Mouse (Mus musculus): ENCODE measurements at regions not wholly inside any gene's neighbourhood (a gene's known extent, or its start where the extent isn't known, plus 50 kb on each side); places are given as distances from the start of the nearest gene placed in this dataset.

- Histone ChIP-seq H3K4me1 (ENCODE audit: control insufficient read depth, insufficient read depth, low read length) (no peaks in the 10 kb centered on the region), H3K4me3 (ENCODE audit: insufficient read depth, low read length) (no peak overlapping the region), H3K27ac (ENCODE audit: insufficient read depth, low read length) (no peak overlapping the region)
- no peak for TF ChIP-seq POLR2A (IDR thresholded peaks at IDR 0.05; ENCODE audit: extremely low read depth, insufficient read depth, low read length)
- TF ChIP-seq CTCF (IDR thresholded peaks at IDR 0.05; ENCODE audit: extremely low read depth, insufficient read depth, low read length): no peak
Observed at GRCm38 (mm10) chr2:84217116-84217515, 208.1 kb downstream of the Calcrl start.

- TF ChIP-seq POLR2A (IDR thresholded peaks at IDR 0.05; ENCODE audit: extremely low read depth, insufficient read depth, low read length): no peak
- TF ChIP-seq CTCF (IDR thresholded peaks at IDR 0.05; ENCODE audit: extremely low read depth, insufficient read depth, low read length): no peak
- no peaks in the 10 kb centered on the region for H3K4me1 ChIP-seq (ENCODE audit: control insufficient read depth, insufficient read depth, low read length)
Observed at GRCm38 (mm10) chr2:84222049-84222448, 203.2 kb downstream of the Calcrl start.

GRCm38 (mm10) chr2:84229777-84230176 is 195.4 kb downstream of the Calcrl start:
- no peak for TF ChIP-seq CTCF (IDR thresholded peaks at IDR 0.05; ENCODE audit: extremely low read depth, insufficient read depth, low read length)
- no peak for TF ChIP-seq POLR2A (IDR thresholded peaks at IDR 0.05; ENCODE audit: extremely low read depth, insufficient read depth, low read length)
- Histone ChIP-seq H3K27ac (ENCODE audit: insufficient read depth, low read length) (no peak overlapping the region), H3K4me1 (ENCODE audit: control insufficient read depth, insufficient read depth, low read length) (no peaks in the 10 kb centered on the region), H3K4me3 (ENCODE audit: insufficient read depth, low read length) (no peak overlapping the region)

More at GRCm38 (mm10) chr2:84222049-84222448, 203.2 kb downstream of the Calcrl start:
- no peak overlapping the region for H3K4me3 ChIP-seq (ENCODE audit: insufficient read depth, low read length)
- H3K27ac ChIP-seq (ENCODE audit: insufficient read depth, low read length): no peak overlapping the region

GRCm38 (mm10) chr2:84235641-84236040 is 189.6 kb downstream of the Calcrl start:
- no peak for TF ChIP-seq POLR2A (IDR thresholded peaks at IDR 0.05; ENCODE audit: extremely low read depth, insufficient read depth, low read length)
- no peak for TF ChIP-seq CTCF (IDR thresholded peaks at IDR 0.05; ENCODE audit: extremely low read depth, insufficient read depth, low read length)
- Histone ChIP-seq H3K4me3 (ENCODE audit: insufficient read depth, low read length) (no peak overlapping the region), H3K4me1 (ENCODE audit: control insufficient read depth, insufficient read depth, low read length) (no peaks in the 10 kb centered on the region), H3K27ac (ENCODE audit: insufficient read depth, low read length) (no peak overlapping the region)

- H3K4me1 ChIP-seq (ENCODE audit: control insufficient read depth, insufficient read depth, low read length): no peaks in the 10 kb centered on the region
- H3K4me3 ChIP-seq (ENCODE audit: insufficient read depth, low read length): no peak overlapping the region
- H3K27ac ChIP-seq (ENCODE audit: insufficient read depth, low read length): no peak overlapping the region
- no peak for TF ChIP-seq POLR2A (IDR thresholded peaks at IDR 0.05; ENCODE audit: extremely low read depth, insufficient read depth, low read length)
- TF ChIP-seq CTCF (IDR thresholded peaks at IDR 0.05; ENCODE audit: extremely low read depth, insufficient read depth, low read length): no peak
Observed at GRCm38 (mm10) chr2:84241244-84241643, 184.0 kb downstream of the Calcrl start.

GRCm38 (mm10) chr2:84241986-84242385 is 183.2 kb downstream of the Calcrl start:
- Histone ChIP-seq H3K4me3 (ENCODE audit: insufficient read depth, low read length) (no peak overlapping the region), H3K4me1 (ENCODE audit: control insufficient read depth, insufficient read depth, low read length) (no peaks in the 10 kb centered on the region), H3K27ac (ENCODE audit: insufficient read depth, low read length) (no peak overlapping the region)
- no peak for TF ChIP-seq POLR2A (IDR thresholded peaks at IDR 0.05; ENCODE audit: extremely low read depth, insufficient read depth, low read length)
- no peak for TF ChIP-seq CTCF (IDR thresholded peaks at IDR 0.05; ENCODE audit: extremely low read depth, insufficient read depth, low read length)

GRCm38 (mm10) chr2:84245900-84246299 is 179.3 kb downstream of the Calcrl start:
- TF ChIP-seq POLR2A (IDR thresholded peaks at IDR 0.05; ENCODE audit: extremely low read depth, insufficient read depth, low read length) (no peak), CTCF (IDR thresholded peaks at IDR 0.05; ENCODE audit: extremely low read depth, insufficient read depth, low read length) (no peak)
- Histone ChIP-seq H3K27ac (ENCODE audit: insufficient read depth, low read length) (no peak overlapping the region), H3K4me1 (ENCODE audit: control insufficient read depth, insufficient read depth, low read length) (no peaks in the 10 kb centered on the region), H3K4me3 (ENCODE audit: insufficient read depth, low read length) (no peak overlapping the region)

- no peak overlapping the region for H3K27ac ChIP-seq (ENCODE audit: insufficient read depth, low read length)
- TF ChIP-seq CTCF (IDR thresholded peaks at IDR 0.05; ENCODE audit: extremely low read depth, insufficient read depth, low read length) (no peak), POLR2A (IDR thresholded peaks at IDR 0.05; ENCODE audit: extremely low read depth, insufficient read depth, low read length) (no peak)
- H3K4me1 ChIP-seq (ENCODE audit: control insufficient read depth, insufficient read depth, low read length): no peaks in the 10 kb centered on the region
- H3K4me3 ChIP-seq (ENCODE audit: insufficient read depth, low read length): no peak overlapping the region
Observed at GRCm38 (mm10) chr2:84246562-84246961, 178.6 kb downstream of the Calcrl start.

- Histone ChIP-seq H3K27ac (ENCODE audit: insufficient read depth, low read length) (no peak overlapping the region), H3K4me3 (ENCODE audit: insufficient read depth, low read length) (no peak overlapping the region), H3K4me1 (ENCODE audit: control insufficient read depth, insufficient read depth, low read length) (no peaks in the 10 kb centered on the region)
- TF ChIP-seq CTCF (IDR thresholded peaks at IDR 0.05; ENCODE audit: extremely low read depth, insufficient read depth, low read length) (no peak), POLR2A (IDR thresholded peaks at IDR 0.05; ENCODE audit: extremely low read depth, insufficient read depth, low read length) (no peak)
Observed at GRCm38 (mm10) chr2:84248169-84248568, 177.0 kb downstream of the Calcrl start.

- Histone ChIP-seq H3K4me3 (ENCODE audit: insufficient read depth, low read length) (no peak overlapping the region), H3K27ac (ENCODE audit: insufficient read depth, low read length) (no peak overlapping the region), H3K4me1 (ENCODE audit: control insufficient read depth, insufficient read depth, low read length) (no peaks in the 10 kb centered on the region)
- TF ChIP-seq POLR2A (IDR thresholded peaks at IDR 0.05; ENCODE audit: extremely low read depth, insufficient read depth, low read length) (no peak), CTCF (IDR thresholded peaks at IDR 0.05; ENCODE audit: extremely low read depth, insufficient read depth, low read length) (no peak)
Observed at GRCm38 (mm10) chr2:84249871-84250270, 175.3 kb downstream of the Calcrl start.
